Mouse (Mus musculus): ENCODE measurements around the gene Sass6. TPM values are rescaled to one million over a fixed set of nuclear protein-coding genes. Genes with fewer than 3 reads are reported as not detected.

Gene Sass6
- 7.5 TPM for polyA plus RNA-seq (2017; shearing (Covaris generic))

GRCm38 (mm10) chr3:116594728-116595602 is at the start of gene Sass6:
Gene Sass6 (plus strand): TSS chr3:116594982.

GRCm38 (mm10) chr3:116562408-116563094 is 32.2 kb upstream of the Sass6 start, which contains the start of gene Lrrc39:
Gene Lrrc39 (plus strand): TSS chr3:116562973.

GRCm38 (mm10) chr3:116614295-116614892 is 19.6 kb downstream of the Sass6 start, which contains the start of gene Trmt13:
Gene Trmt13 (minus strand): TSS chr3:116614587.

GRCm38 (mm10) chr3:116662463-116662863 is 67.7 kb downstream of the Sass6 start, which contains the start of gene Mfsd14a:
Gene Mfsd14a (minus strand): TSS chr3:116662677.

Other genes with a start within 250 kb of the Sass6 start
- 13.5 TPM for gene Cdc14a, start 170.9 kb upstream of the Sass6 start, polyA plus RNA-seq (2017; shearing (Covaris generic))
- 29.4 TPM for gene Rtca, start 86.8 kb upstream of the Sass6 start, polyA plus RNA-seq (2017; shearing (Covaris generic))
- gene Dbt, start 81.9 kb upstream of the Sass6 start, polyA plus RNA-seq (2017; shearing (Covaris generic)): 19.2 TPM
- 0.96 TPM for gene Lrrc39, start 32.0 kb upstream of the Sass6 start, polyA plus RNA-seq (2017; shearing (Covaris generic))
- gene Trmt13, start 19.6 kb downstream of the Sass6 start, polyA plus RNA-seq (2017; shearing (Covaris generic)): 51.7 TPM
- 50.1 TPM for gene Mfsd14a, start 67.7 kb downstream of the Sass6 start, polyA plus RNA-seq (2017; shearing (Covaris generic))
- gene Gm43191, start 86.3 kb downstream of the Sass6 start, polyA plus RNA-seq (2017; shearing (Covaris generic)): not detected
- gene Slc35a3, start 117.8 kb downstream of the Sass6 start, polyA plus RNA-seq (2017; shearing (Covaris generic)): 5.0 TPM
- gene Agl, start 213.2 kb downstream of the Sass6 start, polyA plus RNA-seq (2017; shearing (Covaris generic)): 4.7 TPM

Data from CD4-positive, CD25-positive, alpha-beta regulatory T cell, adult 9 weeks (primary cell).